Mouse (Mus musculus): ENCODE measurements around the gene Adpgk. TPM values are rescaled to one million over a fixed set of nuclear protein-coding genes. Genes with fewer than 3 reads are reported as not detected.
A peak's percentile ranks its signal among the peaks of the same experiment; 100 is the strongest.

The Adpgk gene
- total RNA-seq (2014; rRNA removed; ENCODE audit: low replicate concordance) (17.4 and 18.4 TPM in 2 replicates), polyA plus RNA-seq (2015; fragmentation: Nextera tagmentation; extraction: Ambion mirVana) (10.1 and 11.1 TPM in 2 replicates)

DNA sequence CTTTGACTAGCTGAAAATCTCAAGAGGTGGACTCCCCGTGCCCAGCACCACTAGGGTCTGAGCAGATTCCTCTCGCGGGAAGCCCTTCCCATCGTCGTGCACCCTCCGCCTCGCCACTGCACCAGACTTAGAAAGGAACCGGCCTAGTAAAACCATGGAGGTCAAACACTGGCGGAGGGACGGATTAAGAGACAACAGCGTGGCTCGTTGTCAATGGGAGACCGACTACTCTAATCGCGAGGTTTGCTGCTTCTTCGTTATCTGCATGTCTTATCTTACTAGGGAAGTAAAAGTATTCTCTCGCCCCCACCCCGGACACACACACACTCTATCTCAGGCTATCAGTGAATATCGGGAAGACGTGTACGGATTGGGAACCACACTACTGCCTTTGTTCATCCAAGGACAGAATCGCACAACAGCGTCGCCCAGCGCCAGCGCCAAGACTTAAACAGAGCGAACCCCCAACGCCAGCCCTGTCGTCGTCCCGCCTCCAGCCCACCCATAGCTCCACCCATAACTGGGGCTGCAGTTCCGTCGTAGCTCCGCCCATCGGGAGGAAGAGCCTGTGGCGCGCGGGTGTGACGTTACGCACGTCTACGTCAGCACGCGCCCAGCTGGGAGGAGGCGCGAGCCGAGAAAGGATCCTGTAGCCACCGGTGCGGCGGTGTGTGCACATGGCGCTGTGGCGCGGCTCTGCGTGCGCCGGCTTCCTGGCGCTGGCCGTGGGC is at the start of gene Adpgk:
TSS of gene Adpgk (plus strand) at position 602 of the 731 bp plus-strand sequence.
- no peak for TF ChIP-seq EP300 (IDR thresholded peaks at IDR 0.05; ENCODE audit: low read depth)
- peak; percentile 55 for TF ChIP-seq CTCF (IDR thresholded peaks at IDR 0.05; ENCODE audit: low read depth)
- Histone ChIP-seq H3K9ac (replicated peaks; ENCODE audit: low read depth, low read length) (peak within 1 kb of the TSS; percentile 84), H3K4me2 (ENCODE audit: low read depth, low read length) (peak within 1 kb of the TSS; percentile 84), H3K4me3 (ENCODE audit: low read depth, low read length) (peak within 1 kb of the TSS; percentile 92), H3K4me1 (ENCODE audit: control insufficient read depth, insufficient read depth) (peaks cover 11% of the 10 kb centered on the region; the same call in 1 of the 2 replicates), H3K9me3 (replicated peaks; ENCODE audit: control insufficient read depth, low read length) (no peaks in the 10 kb centered on the region), H3K36me3 (replicated peaks; ENCODE audit: control insufficient read depth, insufficient read depth, low read length) (no peaks in the 10 kb centered on the region), H3K27me3 (ENCODE audit: control insufficient read depth, insufficient read depth, low read length) (no peaks in the 10 kb centered on the region), H3K27ac (ENCODE audit: low read depth) (peak within 1 kb of the TSS; percentile 90)
- WGBS: 1% methylated on average over 56 of the region's 58 CpGs
- ATAC-seq (ENCODE audit: insufficient read depth, low read depth): peak; percentile 99
- peak; percentile 98 for DNase-seq (ENCODE audit: low spot score)

DNA sequence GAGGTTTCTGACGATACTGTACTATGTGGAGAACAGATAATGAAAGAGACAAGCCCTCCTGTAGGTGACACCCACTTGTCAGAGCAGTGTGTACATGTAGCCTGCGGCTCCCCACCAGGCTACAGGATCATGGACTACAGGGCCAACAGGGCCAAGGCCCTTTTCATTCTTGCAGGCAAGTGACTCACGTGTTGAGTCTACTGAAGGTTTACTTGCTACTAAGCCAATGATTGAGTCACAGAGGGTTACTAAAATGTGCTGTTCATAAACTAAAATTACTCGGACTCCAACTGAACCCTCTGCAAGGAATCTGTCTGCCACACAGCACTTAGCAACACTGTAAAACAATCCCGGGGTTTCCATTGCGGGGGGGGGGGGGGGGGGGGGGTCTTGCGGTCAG is 46.2 kb upstream of the Adpgk start:
- H3K27me3 ChIP-seq (ENCODE audit: control insufficient read depth, insufficient read depth, low read length): no peaks in the 10 kb centered on the region
- WGBS: 38% methylated on average over 7 of the region's 7 CpGs
- DNase-seq (ENCODE audit: low spot score): no peak
- H3K4me3 ChIP-seq (ENCODE audit: low read depth, low read length): no peak overlapping the region
- TF ChIP-seq CTCF (IDR thresholded peaks at IDR 0.05; ENCODE audit: low read depth) (no peak), EP300 (IDR thresholded peaks at IDR 0.05; ENCODE audit: low read depth) (no peak)
- no peaks in the 10 kb centered on the region for H3K36me3 ChIP-seq (replicated peaks; ENCODE audit: control insufficient read depth, insufficient read depth, low read length)
- no peak overlapping the region for H3K27ac ChIP-seq (ENCODE audit: low read depth)
- H3K9me3 ChIP-seq (replicated peaks; ENCODE audit: control insufficient read depth, low read length): no peaks in the 10 kb centered on the region
- H3K4me2 ChIP-seq (ENCODE audit: low read depth, low read length): no peak overlapping the region
- no peaks in the 10 kb centered on the region for H3K4me1 ChIP-seq (ENCODE audit: control insufficient read depth, insufficient read depth)
- ATAC-seq (ENCODE audit: insufficient read depth, low read depth): no peak
- no peak overlapping the region for H3K9ac ChIP-seq (replicated peaks; ENCODE audit: low read depth, low read length)

DNA sequence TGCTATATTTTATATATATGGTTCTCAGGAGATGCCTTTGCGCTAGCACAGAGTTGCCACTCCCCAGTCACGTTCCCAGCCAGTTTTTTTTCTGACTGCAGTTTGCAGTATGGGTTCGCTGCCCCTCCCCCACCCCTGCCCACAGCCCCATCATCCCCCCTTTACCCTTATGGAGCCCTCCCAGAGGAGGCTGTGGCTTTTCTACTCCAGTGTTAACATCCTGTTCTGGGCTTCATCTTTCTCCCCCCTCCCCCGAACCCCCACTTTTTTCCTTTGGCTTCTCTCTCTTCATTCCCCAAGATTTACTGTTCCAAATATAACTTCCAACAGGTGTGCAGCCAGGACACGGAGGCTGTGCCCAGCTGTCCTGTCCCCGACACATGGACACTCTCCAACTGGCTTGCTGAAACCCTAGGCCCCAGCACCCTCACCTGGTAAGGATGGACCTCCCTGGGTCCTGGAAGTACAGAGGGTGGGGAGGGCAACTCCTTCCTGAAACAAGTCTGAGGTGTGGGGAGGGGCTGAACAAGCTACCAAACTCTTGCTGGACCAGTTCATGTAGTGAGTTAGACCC is 44.8 kb upstream of the Adpgk start:
- H3K27ac ChIP-seq (ENCODE audit: low read depth): no peak overlapping the region

DNA sequence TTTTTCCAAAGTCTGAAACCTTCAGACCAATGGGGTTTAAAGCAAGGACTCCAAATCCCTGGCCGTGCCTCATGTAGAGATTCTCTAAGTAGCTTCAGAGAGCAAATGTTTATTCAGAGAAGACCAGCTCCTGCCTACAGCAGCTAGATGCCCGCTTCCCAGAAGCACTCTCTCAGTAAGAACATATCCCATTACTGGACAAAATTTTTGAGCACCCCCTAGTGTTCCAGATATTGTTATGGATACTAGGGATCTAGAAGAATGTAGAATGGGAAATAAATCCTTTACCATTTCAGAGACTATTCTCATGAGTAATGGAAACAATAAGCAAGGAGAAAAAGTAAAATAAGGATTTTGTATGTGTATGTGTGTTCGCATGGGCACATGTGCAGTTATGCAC is 42.0 kb upstream of the Adpgk start:
- no peaks in the 10 kb centered on the region for H3K27me3 ChIP-seq (ENCODE audit: control insufficient read depth, insufficient read depth, low read length)
- ATAC-seq (ENCODE audit: insufficient read depth, low read depth) (no peak), DNase-seq (ENCODE audit: low spot score) (no peak)
- no peaks in the 10 kb centered on the region for H3K9me3 ChIP-seq (replicated peaks; ENCODE audit: control insufficient read depth, low read length)
- peak; percentile 32 for TF ChIP-seq CTCF (IDR thresholded peaks at IDR 0.05; ENCODE audit: low read depth)
- TF ChIP-seq EP300 (IDR thresholded peaks at IDR 0.05; ENCODE audit: low read depth): no peak
- H3K36me3 ChIP-seq (replicated peaks; ENCODE audit: control insufficient read depth, insufficient read depth, low read length): no peaks in the 10 kb centered on the region
- H3K4me2 ChIP-seq (ENCODE audit: low read depth, low read length): no peak overlapping the region
- WGBS: 69% methylated on average over 3 of the region's 3 CpGs
- H3K4me1 ChIP-seq (ENCODE audit: control insufficient read depth, insufficient read depth): 0 out of 2 replicates have a peak, but pooled peaks cover under 1% of the 10 kb centered on the region
- no peak overlapping the region for H3K4me3 ChIP-seq (ENCODE audit: low read depth, low read length)
- no peak overlapping the region for H3K9ac ChIP-seq (replicated peaks; ENCODE audit: low read depth, low read length)
- no peak overlapping the region for H3K27ac ChIP-seq (ENCODE audit: low read depth)

More for the DNA sequence above, 44.8 kb upstream of the Adpgk start:
- no peaks in the 10 kb centered on the region for H3K27me3 ChIP-seq (ENCODE audit: control insufficient read depth, insufficient read depth, low read length)
- no peak for ATAC-seq (ENCODE audit: insufficient read depth, low read depth)
- TF ChIP-seq CTCF (IDR thresholded peaks at IDR 0.05; ENCODE audit: low read depth): no peak
- TF ChIP-seq EP300 (IDR thresholded peaks at IDR 0.05; ENCODE audit: low read depth): no peak
- H3K4me3 ChIP-seq (ENCODE audit: low read depth, low read length): no peak overlapping the region
- no peaks in the 10 kb centered on the region for H3K4me1 ChIP-seq (ENCODE audit: control insufficient read depth, insufficient read depth)
- H3K36me3 ChIP-seq (replicated peaks; ENCODE audit: control insufficient read depth, insufficient read depth, low read length): no peaks in the 10 kb centered on the region
- H3K4me2 ChIP-seq (ENCODE audit: low read depth, low read length): no peak overlapping the region
- 40% methylated on average over 6 of the region's 6 CpGs for WGBS
- DNase-seq (ENCODE audit: low spot score): no peak
- no peak overlapping the region for H3K9ac ChIP-seq (replicated peaks; ENCODE audit: low read depth, low read length)
- no peaks in the 10 kb centered on the region for H3K9me3 ChIP-seq (replicated peaks; ENCODE audit: control insufficient read depth, low read length)

DNA sequence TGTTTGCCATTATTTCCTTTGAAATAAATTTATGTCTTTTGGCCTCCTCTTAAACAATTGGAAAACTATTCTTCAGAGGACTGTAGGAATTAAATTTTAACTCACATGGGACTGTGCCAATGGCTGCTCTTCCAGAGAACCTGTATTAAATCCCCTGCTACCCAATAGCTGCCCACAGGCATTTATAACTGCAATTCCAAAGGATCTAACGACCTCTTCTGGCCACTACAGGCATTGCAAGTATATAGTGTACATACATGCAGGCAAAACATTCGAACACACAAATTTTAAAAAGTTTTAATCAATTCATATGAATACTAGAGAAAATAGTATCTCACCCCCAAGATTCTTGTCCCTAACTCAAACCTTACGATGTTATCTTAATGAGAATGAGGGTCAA is 41.1 kb upstream of the Adpgk start:
- TF ChIP-seq EP300 (IDR thresholded peaks at IDR 0.05; ENCODE audit: low read depth) (no peak), CTCF (IDR thresholded peaks at IDR 0.05; ENCODE audit: low read depth) (peak; percentile 25; the same call in 1 of the 2 replicates)
- DNase-seq (ENCODE audit: low spot score) (no peak), ATAC-seq (ENCODE audit: insufficient read depth, low read depth) (no peak)
- H3K9ac ChIP-seq (replicated peaks; ENCODE audit: low read depth, low read length): no peak overlapping the region
- no peaks in the 10 kb centered on the region for H3K27me3 ChIP-seq (ENCODE audit: control insufficient read depth, insufficient read depth, low read length)
- no peaks in the 10 kb centered on the region for H3K36me3 ChIP-seq (replicated peaks; ENCODE audit: control insufficient read depth, insufficient read depth, low read length)
- no peak overlapping the region for H3K4me3 ChIP-seq (ENCODE audit: low read depth, low read length)
- H3K9me3 ChIP-seq (replicated peaks; ENCODE audit: control insufficient read depth, low read length): no peaks in the 10 kb centered on the region
- peaks cover 9% of the 10 kb centered on the region; the same call in 1 of the 2 replicates for H3K4me1 ChIP-seq (ENCODE audit: control insufficient read depth, insufficient read depth)
- H3K27ac ChIP-seq (ENCODE audit: low read depth): no peak overlapping the region
- 63% methylated on average over 3 of the region's 3 CpGs for WGBS
- H3K4me2 ChIP-seq (ENCODE audit: low read depth, low read length): no peak overlapping the region

All from heart, postnatal 0 days (tissue).